Mouse (Mus musculus) myocyte (in vitro differentiated cells): ENCODE measurements at regions not wholly inside any gene's neighbourhood (a gene's known extent, or its start where the extent isn't known, plus 50 kb on each side); places are given as distances from the start of the nearest gene placed in this dataset.

Source experiments
- CEBPB ChIP-seq: IDR thresholded peaks from 2 replicates; pipeline ENCODE4 v1.6.1; 2011; ENCODE audit warnings: mild to moderate bottlenecking, moderate library complexity; ENCODE audit not compliant: poor library complexity, insufficient read depth, severe bottlenecking
- E2F4 ChIP-seq: IDR thresholded peaks from one replicate; pipeline ENCODE4 v1.6.1; 2011; ENCODE audit warnings: mild to moderate bottlenecking, control low read depth, moderate library complexity; ENCODE audit not compliant: insufficient read depth
- MAX ChIP-seq: IDR thresholded peaks from one replicate; pipeline ENCODE4 v1.6.1; 2011; ENCODE audit warnings: low read depth, mild to moderate bottlenecking, control low read depth
- MYOD1 ChIP-seq, 3 experiments: IDR thresholded peaks; one replicate each; pipeline ENCODE4 v1.6.1; 2011; ENCODE audit warnings: control low read depth in 2 of 3, low read depth in 2 of 3, mild to moderate bottlenecking in 2 of 3, moderate library complexity in 1 of 3; ENCODE audit not compliant: insufficient read length in 2 of 3, control insufficient read depth in 1 of 3
- MYOG ChIP-seq, 3 experiments: IDR thresholded peaks; one replicate each; pipeline ENCODE4 v1.6.1; 2011; ENCODE audit warnings: control low read depth in 2 of 3, low read depth in 2 of 3, mild to moderate bottlenecking in 2 of 3; ENCODE audit not compliant: insufficient read length in 2 of 3, control insufficient read depth in 1 of 3, insufficient read depth in 1 of 3
- POLR2A ChIP-seq: IDR thresholded peaks from one replicate; pipeline ENCODE4 v1.6.1; 2011; ENCODE audit warnings: low read depth, mild to moderate bottlenecking, control low read depth, moderate library complexity; ENCODE audit not compliant: insufficient read length
- POLR2AphosphoS2 ChIP-seq: IDR thresholded peaks from one replicate; pipeline ENCODE4 v1.6.1; 2011; ENCODE audit warnings: low read depth, control low read depth; ENCODE audit not compliant: insufficient read length
- REST ChIP-seq: IDR thresholded peaks from one replicate; pipeline ENCODE4 v1.6.1; 2011; ENCODE audit warnings: mild to moderate bottlenecking, control low read depth, moderate library complexity; ENCODE audit not compliant: insufficient read depth, insufficient read length
- TCF12 ChIP-seq: IDR thresholded peaks from one replicate; pipeline ENCODE4 v1.6.1; 2011; ENCODE audit warnings: mild to moderate bottlenecking, control low read depth; ENCODE audit not compliant: poor library complexity, insufficient read depth, severe bottlenecking
- TCF3 ChIP-seq: IDR thresholded peaks from one replicate; pipeline ENCODE4 v1.6.1; 2011; ENCODE audit warnings: low read depth, control low read depth; ENCODE audit not compliant: insufficient read length
- USF1 ChIP-seq: IDR thresholded peaks from one replicate; pipeline ENCODE4 v1.6.1; 2011; ENCODE audit warnings: low read depth, mild to moderate bottlenecking, control low read depth, moderate library complexity

DNA sequence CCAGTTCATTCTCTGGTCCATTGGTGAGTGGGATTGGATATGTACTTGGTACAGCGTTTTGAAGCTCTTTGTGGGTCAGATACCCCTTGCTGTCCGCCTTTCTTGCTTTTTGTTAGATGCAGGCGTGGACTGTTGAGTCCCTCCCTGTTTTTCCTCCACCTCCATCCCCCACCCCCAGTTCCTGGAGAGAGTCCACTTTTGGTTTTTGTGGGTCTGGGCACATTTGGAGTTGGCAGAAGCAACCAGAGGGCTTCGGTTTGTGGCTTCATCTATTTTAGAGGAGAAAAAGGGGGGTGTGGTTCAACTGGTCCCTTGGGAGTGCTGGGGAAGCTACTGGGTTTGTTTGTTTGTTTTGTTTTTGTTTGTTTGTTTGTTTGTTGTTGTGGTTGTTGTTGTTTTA lies 103.9 kb upstream of the Gm9887 start:
- TF ChIP-seq POLR2A, result no peak
- no peak for TF ChIP-seq TCF3
- TF ChIP-seq E2F4, result no peak
- no peak for TF ChIP-seq MAX
- no peak for TF ChIP-seq USF1
- no peak for TF ChIP-seq TCF12
- TF ChIP-seq CEBPB, result no peak
- no peak for TF ChIP-seq MYOG (IDR thresholded peaks at IDR 0.05; ENCODE audit: control insufficient read depth in 1 of 3, insufficient read depth in 1 of 3, insufficient read length in 2 of 3, low read depth in 2 of 3)
- TF ChIP-seq MYOD1 (IDR thresholded peaks at IDR 0.05; ENCODE audit: control insufficient read depth in 1 of 3, insufficient read length in 2 of 3, low read depth in 2 of 3), result no peak
- TF ChIP-seq REST, result no peak
- TF ChIP-seq POLR2AphosphoS2, result no peak
